Mouse (Mus musculus) heart, adult 9 months (tissue): ENCODE results near the gene Hnrnph1.

ENCODE experiments used
- DNase-seq, 2 experiments: peaks; one replicate each; pipeline ENCODE4 v3.0.0; 2022; ENCODE audit warnings: low spot score in 2 of 2

Gene Hnrnph1

GRCm38 (mm10) chr11:50373086-50373485 is 3.7 kb upstream of the Hnrnph1 start:
- no peak for DNase-seq

GRCm38 (mm10) chr11:50373621-50374020 is 3.2 kb upstream of the Hnrnph1 start:
- no peak for DNase-seq

GRCm38 (mm10) chr11:50374286-50375015 is 2.3 kb upstream of the Hnrnph1 start:
- no peak for DNase-seq

DNA sequence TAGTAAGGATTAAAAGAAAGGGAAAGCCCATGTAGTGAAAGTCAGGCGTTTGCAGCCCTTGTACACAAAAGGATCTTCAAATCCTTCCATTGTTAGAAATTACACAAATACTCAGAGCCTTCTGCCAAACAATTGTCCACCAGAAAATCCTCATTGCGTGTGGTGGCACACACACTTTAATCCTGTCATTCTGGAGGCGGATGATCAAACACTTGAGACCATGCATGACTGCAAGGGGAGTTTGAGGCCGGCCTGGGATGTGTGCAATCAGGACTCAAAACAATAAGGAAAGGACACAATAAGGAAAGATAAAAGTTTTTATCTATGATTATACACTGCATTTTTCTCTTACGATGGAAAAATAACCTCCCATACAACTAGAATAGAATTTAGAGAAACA is 1.4 kb upstream of the Hnrnph1 start:
- DNase-seq = no peak

DNA sequence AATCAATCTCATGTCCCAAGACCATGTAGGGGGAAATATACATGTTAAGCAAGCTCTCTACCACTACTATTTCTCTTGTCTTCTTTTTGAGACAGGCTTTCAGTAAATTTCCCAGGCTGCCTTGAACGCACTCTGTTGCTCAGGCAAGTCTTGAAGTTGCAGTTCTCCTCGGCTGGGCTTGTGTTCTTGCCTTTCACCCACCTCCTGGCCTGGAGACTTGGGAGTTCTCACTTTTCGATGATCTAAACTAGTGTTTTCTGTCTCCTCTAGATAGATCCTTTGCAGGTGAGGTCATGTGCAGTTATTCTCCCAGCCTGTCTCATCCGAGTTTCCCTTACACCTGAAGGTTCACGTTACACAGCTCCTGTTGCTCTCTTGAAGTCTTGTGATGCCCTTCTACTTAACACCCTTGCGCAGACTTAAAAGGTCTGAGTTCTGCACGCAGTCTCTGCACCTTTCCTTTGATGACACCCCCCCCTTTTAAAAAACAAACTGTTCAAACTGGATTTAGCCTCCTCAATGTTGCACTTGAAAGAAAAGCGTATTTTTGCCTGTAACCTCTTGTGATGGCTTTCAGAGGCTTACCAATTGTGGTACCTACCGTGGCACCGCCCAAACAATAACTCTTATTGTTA is 517 bp upstream of the Hnrnph1 start:
- DNase-seq = no peak

GRCm38 (mm10) chr11:50377892-50378684 is 1.3 kb downstream of the Hnrnph1 start:
- peak; percentile 83 to 89 for DNase-seq

GRCm38 (mm10) chr11:50379023-50379752 is 2.4 kb downstream of the Hnrnph1 start:
- DNase-seq = no peak

GRCm38 (mm10) chr11:50381311-50381710 is 4.5 kb downstream of the Hnrnph1 start:
- no peak for DNase-seq

DNA sequence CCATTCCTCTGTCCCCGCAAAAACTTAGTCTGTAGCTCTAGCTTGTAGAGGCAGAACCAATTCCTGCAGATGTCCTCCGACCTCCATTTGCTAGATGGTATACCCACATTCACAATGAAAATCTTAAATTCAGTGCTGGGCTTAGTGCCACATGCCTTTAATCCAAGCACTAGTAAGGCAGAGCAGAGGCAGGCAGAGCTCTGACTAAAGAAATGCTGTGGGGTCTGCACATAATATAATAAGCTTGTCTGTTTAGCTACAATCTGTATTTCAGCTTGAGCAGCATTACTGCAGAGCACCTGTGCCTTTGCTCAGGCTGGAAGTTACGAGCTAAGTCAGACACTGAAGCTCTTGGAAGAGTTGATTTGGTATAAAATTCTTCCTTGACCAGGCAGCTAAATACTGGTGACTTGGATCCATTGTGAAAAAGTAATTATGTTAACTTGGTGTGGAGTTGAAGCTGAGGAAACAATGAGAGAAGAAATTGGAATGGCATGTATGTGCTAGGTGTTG is 10.4 kb downstream of the Hnrnph1 start:
- no peak for DNase-seq

DNA sequence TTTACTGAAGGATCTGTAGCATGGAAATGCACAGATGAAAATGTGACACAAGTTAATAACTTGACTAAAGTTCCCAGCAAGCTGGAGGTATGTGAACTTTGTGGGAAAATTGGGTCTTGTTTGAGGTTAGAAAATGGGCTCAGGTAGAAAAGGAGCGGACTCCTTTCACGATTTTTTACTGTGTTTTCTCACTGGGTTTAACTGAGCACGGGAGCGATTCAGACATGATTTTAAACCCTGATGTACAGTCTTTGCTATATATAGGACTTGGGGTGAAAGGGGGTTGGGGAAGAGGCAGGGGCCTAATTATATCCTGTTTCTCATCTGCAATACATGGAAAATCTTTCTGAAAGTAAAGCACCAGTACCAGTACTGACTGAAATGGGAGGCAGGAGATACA is 10.9 kb downstream of the Hnrnph1 start:
- no peak for DNase-seq

DNA sequence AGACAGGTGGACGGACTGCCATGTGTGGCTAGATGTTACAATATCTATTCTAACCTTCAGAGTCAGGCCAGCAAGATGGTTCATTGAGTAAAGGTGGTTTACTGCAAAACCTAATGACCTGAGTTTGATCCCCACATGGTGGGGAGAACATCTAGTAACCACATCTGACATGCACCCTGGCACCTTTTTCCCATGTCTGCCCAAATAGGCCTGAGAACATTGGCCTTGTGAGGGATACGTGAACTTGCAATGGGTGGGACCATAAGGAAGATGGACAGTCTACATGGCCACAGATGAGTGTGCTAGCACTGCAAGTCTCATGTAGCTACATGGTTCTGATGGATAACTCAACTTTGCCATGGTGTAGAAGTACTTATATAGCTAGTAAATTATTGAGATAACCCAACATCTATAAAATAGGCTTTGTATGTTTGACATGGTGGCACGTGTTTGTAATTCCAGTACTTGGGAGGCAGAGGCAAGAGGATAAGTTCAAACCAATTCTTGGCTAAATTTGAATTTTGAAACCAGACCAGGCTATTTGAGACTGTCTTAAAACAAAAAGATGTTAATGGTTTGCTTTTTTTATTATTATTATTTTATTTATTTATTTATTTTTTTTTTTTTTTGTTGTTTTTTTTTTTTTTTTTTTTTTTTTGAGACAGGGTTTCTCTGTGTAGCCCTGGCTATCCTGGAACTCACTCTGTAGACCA is 11.6 kb downstream of the Hnrnph1 start:
- no peak for DNase-seq

DNA sequence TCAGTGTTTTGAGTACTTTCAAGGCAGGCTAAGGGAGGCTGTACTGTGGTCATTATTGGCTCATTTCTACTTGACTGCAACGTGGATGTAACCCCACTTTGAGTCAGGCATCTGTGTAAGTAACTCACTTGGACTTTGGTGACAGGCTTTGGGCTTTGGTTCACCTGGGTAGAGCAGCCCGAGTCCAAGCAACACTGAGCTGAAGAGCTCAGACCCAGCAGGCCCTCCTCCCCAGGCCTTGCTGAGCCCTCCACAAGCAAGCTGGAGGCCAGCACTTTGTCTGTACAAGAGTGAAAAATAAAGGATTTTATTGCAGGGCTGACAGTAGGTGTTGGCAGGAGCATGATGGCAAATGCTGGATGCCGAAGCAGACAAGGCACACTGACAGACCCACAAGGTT is 12.2 kb downstream of the Hnrnph1 start:
- no peak for DNase-seq

GRCm38 (mm10) chr11:50389616-50390015 is 12.8 kb downstream of the Hnrnph1 start:
- no peak for DNase-seq

DNA sequence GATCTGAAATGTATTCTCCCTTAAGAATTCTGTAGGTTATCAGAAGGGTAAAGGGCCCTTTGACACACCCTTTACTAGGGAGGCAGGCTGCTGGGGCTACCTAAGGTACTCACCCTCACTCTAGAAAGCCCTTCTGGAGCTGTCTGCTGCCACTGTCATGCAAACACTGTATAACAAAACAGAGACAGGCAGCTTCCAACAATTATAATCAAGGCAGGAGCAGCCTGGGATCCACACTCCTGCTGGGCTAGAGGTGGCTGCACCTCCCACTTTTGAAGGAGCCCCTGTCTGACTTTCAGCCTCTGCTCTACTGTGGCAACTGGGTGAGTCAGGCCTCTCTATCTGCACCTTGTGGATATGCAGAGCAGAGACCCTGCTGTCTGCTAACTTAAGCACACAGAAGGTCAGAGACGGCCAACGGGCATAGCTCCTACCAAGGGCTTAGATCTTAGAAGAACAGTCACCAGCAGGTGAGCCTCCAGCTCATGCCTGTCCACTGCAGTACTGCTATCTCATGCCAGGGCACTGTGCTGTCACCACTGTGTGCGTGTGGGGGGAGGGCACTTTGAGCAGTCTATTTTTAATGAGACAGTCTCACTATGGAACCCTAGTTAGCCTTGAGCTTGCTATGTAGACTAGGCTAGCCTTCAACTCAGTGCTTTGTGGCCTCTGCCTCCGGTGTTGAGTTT is 14.6 kb downstream of the Hnrnph1 start:
- DNase-seq = no peak

DNA sequence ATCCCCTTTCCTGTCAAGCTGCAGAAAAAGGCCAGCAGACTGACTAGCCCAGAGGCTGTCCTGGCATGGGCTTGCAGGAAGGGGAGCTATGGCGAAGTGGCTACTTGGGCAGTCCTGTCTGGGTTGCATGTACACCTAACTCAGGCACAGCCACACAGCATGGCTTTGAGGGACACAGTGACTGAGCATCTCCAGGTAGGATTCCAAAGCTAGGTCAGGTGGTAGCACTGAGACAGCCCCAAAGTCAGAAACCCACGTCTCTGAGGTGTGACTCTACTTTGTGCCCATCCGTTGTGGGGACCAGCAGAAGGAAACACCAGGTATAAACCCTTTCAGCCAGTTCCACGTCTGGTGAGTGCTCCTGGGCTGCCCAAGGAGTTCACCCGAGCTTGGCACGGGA is 16.5 kb downstream of the Hnrnph1 start:
- no peak for DNase-seq

DNA sequence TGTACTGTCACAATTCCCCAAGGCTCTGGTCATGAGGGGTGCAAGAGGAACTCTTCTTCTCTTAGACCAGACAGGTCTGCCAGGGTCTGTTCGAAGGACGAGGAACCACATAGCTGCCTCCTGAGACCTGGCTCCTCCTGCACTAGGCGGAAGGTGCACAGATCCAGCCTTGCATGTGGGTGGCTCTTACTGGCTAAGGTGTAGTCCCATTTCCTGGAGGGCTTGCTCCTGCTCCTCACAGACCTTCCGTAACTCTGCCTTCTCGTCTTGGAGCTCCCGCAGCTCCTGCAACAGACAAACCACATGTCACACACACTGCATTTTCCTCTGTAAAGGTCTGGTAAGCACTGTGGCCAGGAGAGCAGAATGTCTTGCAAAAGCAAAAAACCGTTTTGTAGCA is 17.9 kb downstream of the Hnrnph1 start:
- DNase-seq = no peak

- DNase-seq = no peak
These were observed 20.0 kb downstream of the Hnrnph1 start for GRCm38 (mm10) chr11:50396766-50397307.

- DNase-seq = no peak
These were observed 20.5 kb downstream of the Hnrnph1 start for GRCm38 (mm10) chr11:50397316-50397715.

DNA sequence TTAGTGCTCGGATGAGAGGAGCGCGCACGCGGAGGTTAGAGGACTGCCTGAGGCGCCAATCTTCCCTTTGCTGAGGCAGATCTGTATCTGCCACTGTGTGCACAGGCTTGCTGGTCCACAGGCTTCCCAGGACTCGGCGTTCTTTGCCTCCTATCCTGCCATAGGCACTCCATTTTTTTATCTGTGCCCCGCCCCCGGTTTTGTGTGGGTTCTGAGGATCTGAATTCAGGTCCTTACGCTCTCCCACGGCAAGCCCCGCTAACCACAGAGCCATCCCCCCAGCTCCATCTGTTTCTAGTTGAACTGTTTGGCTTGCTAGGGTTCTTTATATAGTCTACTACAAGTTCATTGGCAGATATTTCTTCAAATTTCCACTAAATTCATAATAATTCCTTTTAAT is 22.0 kb downstream of the Hnrnph1 start:
- DNase-seq = no peak

DNA sequence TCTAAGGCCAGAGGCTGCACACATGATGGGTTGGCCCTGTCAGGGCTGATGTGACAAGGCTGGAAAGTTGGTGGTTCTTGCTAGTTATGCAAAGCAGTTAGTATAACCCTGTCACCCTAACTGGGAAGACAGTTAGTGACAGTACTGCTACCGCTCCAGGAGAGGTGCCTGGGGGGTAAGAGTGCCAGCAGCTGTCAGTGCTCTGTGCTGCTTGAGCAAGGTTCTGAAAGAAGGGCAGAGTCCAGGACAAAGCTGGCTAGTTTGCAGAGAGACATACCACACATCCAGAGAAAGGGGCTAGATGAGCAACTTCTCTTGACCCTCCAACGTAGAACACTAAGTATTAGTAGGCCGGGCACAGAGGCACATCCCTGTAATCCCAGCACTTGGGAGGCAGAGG is 25.7 kb downstream of the Hnrnph1 start:
- no peak for DNase-seq
